Mouse (Mus musculus) heart, adult 2 months (tissue): Measurements from ENCODE around the gene Tbx6. TPM values are rescaled to one million over a fixed set of nuclear protein-coding genes. Genes with fewer than 3 reads are reported as not detected.

Experiments
- DNase-seq, 2 experiments: peaks; one replicate each; pipeline ENCODE4 v3.0.0; 2021
- H3K27ac ChIP-seq: fragments of 200-600 bp; 2 replicates; pipeline ENCODE4 v1.8.1; 2022
- H3K27me3 ChIP-seq: fragments of 200-500 bp; 2 replicates; pipeline ENCODE4 v1.6.1; 2012; ENCODE audit warnings: mild to moderate bottlenecking, low read length, inconsistent platforms, mixed read lengths; ENCODE audit not compliant: control insufficient read depth, insufficient read depth
- H3K36me3 ChIP-seq: fragments of 200-500 bp; 2 replicates; pipeline ENCODE4 v1.6.1; 2012; ENCODE audit warnings: low read length, inconsistent platforms; ENCODE audit not compliant: control insufficient read depth, insufficient read depth
- H3K4me1 ChIP-seq: fragments of 200-500 bp; 2 replicates; pipeline ENCODE4 v1.6.1; 2011; ENCODE audit warnings: low read length; ENCODE audit not compliant: control insufficient read depth, insufficient read depth
- H3K4me3 ChIP-seq: fragments of 200-600 bp; 2 replicates; pipeline ENCODE4 v1.8.1; 2022
- H3K79me2 ChIP-seq: fragments of 200-500 bp; replicated peaks from 2 replicates; pipeline ENCODE4 v1.6.1; 2012; ENCODE audit warnings: mild to moderate bottlenecking, inconsistent platforms, low read length, moderate library complexity, mixed read lengths; ENCODE audit not compliant: control insufficient read depth, insufficient read depth
- H3K9ac ChIP-seq: fragments of 200-500 bp; 2 replicates; pipeline ENCODE4 v1.6.1; 2012; ENCODE audit warnings: low read depth, mild to moderate bottlenecking, control low read depth, inconsistent platforms, low read length, mixed read lengths
- CTCF ChIP-seq: fragments of 200-600 bp; IDR thresholded peaks from 2 replicates; pipeline ENCODE4 v1.8.1; 2022; ENCODE audit warnings: antibody characterized with exemption, mild to moderate bottlenecking, moderate library complexity
- EP300 ChIP-seq: fragments of 200-500 bp; IDR thresholded peaks from 2 replicates; pipeline ENCODE4 v1.6.1; 2011; ENCODE audit warnings: low read depth, low read length, control low read depth; ENCODE audit not compliant: insufficient read depth
- POLR2A ChIP-seq: fragments of 200-500 bp; IDR thresholded peaks from 2 replicates; pipeline ENCODE4 v1.6.1; 2011; ENCODE audit warnings: mild to moderate bottlenecking, low read depth, low read length, control low read depth; ENCODE audit not compliant: insufficient read depth
- WGBS: fragments of 180-500 bp; shearing (Covaris S2); methylation state at CpG from one replicate; pipeline ENCODE4 v1.1.7; 2018; 5-methylcytosine and 5-hydroxymethylcytosine counted together
- intact Hi-C: fragments of 180-260 bp; cut with DNase I; formaldehyde crosslinking; loops from one replicate; pipeline ENCODE4 v1.15.1; 2025
- polyA plus RNA-seq: library from polyadenylated mRNA; depleted of rRNA; stranded (reverse); fragments of >200 nt; gene quantifications from 2 replicates; pipeline ENCODE4 v1.2.3, GENCODE M21; 2012
- total RNA-seq, 2 experiments: library from RNA; stranded (reverse); gene quantifications; 2 replicates each; pipeline ENCODE4 v1.2.3; 2021

Gene Tbx6
- total and polyA plus RNA-seq, 3 experiments = 0.44 to 2.9 (median 0.66) TPM

GRCm38 (mm10) chr7:126797411-126798126, 16.3 kb downstream of the Tbx6 start, which contains the start of gene Fam57b:
Gene Fam57b (plus strand): TSS chr7:126797668.
- H3K36me3 ChIP-seq = peaks cover 17% of the 10 kb centered on the region
- H3K4me1 ChIP-seq = peaks cover 7% of the 10 kb centered on the region

GRCm38 (mm10) chr7:126798127-126799049, 17.1 kb downstream of the Tbx6 start:
- peaks cover 17% of the 10 kb centered on the region for H3K36me3 ChIP-seq

More at GRCm38 (mm10) chr7:126797411-126798126, 16.3 kb downstream of the Tbx6 start, which contains the start of gene Fam57b:
- 7% methylated on average over 21 of the region's 21 CpGs for whole genome bisulfite sequencing
- TF ChIP-seq POLR2A (peak; percentile 38), EP300 (no peak)
- H3K9ac ChIP-seq = peak within 1 kb of the TSS; percentile 84
- no peaks in the 10 kb centered on the region for H3K27me3 ChIP-seq
- no peaks in the 10 kb centered on the region for H3K79me2 ChIP-seq
- peak within 1 kb of the TSS; percentile 94 for H3K4me3 ChIP-seq
- H3K27ac ChIP-seq = peak within 1 kb of the TSS; percentile 99
- intact Hi-C loops = loop anchor here (2.0 kb wide), 3 partner anchors 17 to 37 kb away; partner anchors contain the start of gene Tbx6
- peak; percentile 68 to 74 for DNase-seq

GRCm38 (mm10) chr7:126799050-126799467, 17.8 kb downstream of the Tbx6 start:
- Histone ChIP-seq H3K36me3 (peaks cover 15% of the 10 kb centered on the region), H3K4me3 (peak overlapping the region; percentile 94), H3K27ac (peak overlapping the region; percentile 100), H3K9ac (peak overlapping the region; percentile 87), H3K27me3 (no peaks in the 10 kb centered on the region), H3K4me1 (peaks cover 5% of the 10 kb centered on the region), H3K79me2 (no peaks in the 10 kb centered on the region)
- intact Hi-C loops = loop anchor here (2.0 kb wide), 3 partner anchors 18 to 38 kb away; partner anchors contain the start of gene Tbx6
- peak; percentile 95 to 99 for DNase-seq
- peak; percentile 64; the same call in 1 of the 2 replicates for TF ChIP-seq CTCF
- TF ChIP-seq POLR2A = peak; percentile 100
- TF ChIP-seq EP300 = peak; percentile 61; the same call in 1 of the 2 replicates
- WGBS = under 1% methylated on average over 32 of the region's 36 CpGs

More at GRCm38 (mm10) chr7:126798127-126799049, 17.1 kb downstream of the Tbx6 start:
- WGBS = under 1% methylated on average over 40 of the region's 40 CpGs
- no peaks in the 10 kb centered on the region for H3K79me2 ChIP-seq
- DNase-seq = peak in 1 of 2 experiments; percentile 50
- no peaks in the 10 kb centered on the region for H3K27me3 ChIP-seq
- peak overlapping the region; percentile 94 for H3K4me3 ChIP-seq
- H3K4me1 ChIP-seq = peaks cover 5% of the 10 kb centered on the region
- H3K9ac ChIP-seq = peak overlapping the region; percentile 84
- TF ChIP-seq EP300 (no peak), POLR2A (0 out of 2 replicates have a peak, but pooled peaks have one; percentile 10)
- intact Hi-C loops = loop anchor here (2.0 kb wide), 3 partner anchors 18 to 38 kb away; partner anchors contain the start of gene Tbx6
- peak overlapping the region; percentile 99 for H3K27ac ChIP-seq

- intact Hi-C loops = loop anchor here (2.0 kb wide), 3 partner anchors 19 to 39 kb away; partner anchors contain the start of gene Tbx6
- TF ChIP-seq EP300 (0 out of 2 replicates have a peak, but pooled peaks have one; percentile 44), CTCF (peak; percentile 66), POLR2A (peak; percentile 90)
- H3K9ac ChIP-seq = peak overlapping the region; percentile 87
Measured at GRCm38 (mm10) chr7:126799468-126800268, 18.4 kb downstream of the Tbx6 start.

More at GRCm38 (mm10) chr7:126799468-126800268, 18.4 kb downstream of the Tbx6 start:
- H3K4me3 ChIP-seq = peak overlapping the region; percentile 76
- peak in 1 of 2 experiments; percentile 88 for DNase-seq
- no peaks in the 10 kb centered on the region for H3K27me3 ChIP-seq
- H3K79me2 ChIP-seq = no peaks in the 10 kb centered on the region
- H3K4me1 ChIP-seq = peaks cover 5% of the 10 kb centered on the region
- peak overlapping the region; percentile 100 for H3K27ac ChIP-seq
- under 1% methylated on average over 36 of the region's 38 CpGs for WGBS
- peaks cover 9% of the 10 kb centered on the region for H3K36me3 ChIP-seq
